Mouse (Mus musculus): ENCODE measurements around the gene Zbtb43. TPM values are rescaled to one million over a fixed set of nuclear protein-coding genes. Genes with fewer than 3 reads are reported as not detected.

Zbtb43 gene
- total RNA-seq (2014; rRNA removed) (37.4 and 39.6 TPM in 2 replicates), polyA plus RNA-seq (2015; fragmentation: Nextera tagmentation; extraction: Ambion mirVana) (19.8 and 21.2 TPM in 2 replicates)

- peaks cover 4% of the 10 kb centered on the region; the same call in 1 of the 2 replicates for H3K36me3 ChIP-seq (ENCODE audit: insufficient read depth, low read length)
- peak within 1 kb of the TSS; percentile 87 for H3K9ac ChIP-seq (replicated peaks; ENCODE audit: low read length, poor library complexity, severe bottlenecking)
- ATAC-seq (ENCODE audit: low FRiP score) (peak; percentile 94), DNase-seq (ENCODE audit: low spot score) (peak; percentile 96)
- H3K9me3 ChIP-seq (ENCODE audit: low read length), result no peaks in the 10 kb centered on the region
- 0 out of 2 replicates have a peak, but pooled peaks have one; percentile 7 for TF ChIP-seq CTCF (IDR thresholded peaks at IDR 0.05)
- peak within 1 kb of the TSS; percentile 68 for H3K27ac ChIP-seq (ENCODE audit: low read depth, low read length)
- H3K4me3 ChIP-seq (ENCODE audit: low read depth, low read length), result peak within 1 kb of the TSS; percentile 98
- peak within 1 kb of the TSS; percentile 83 for H3K4me2 ChIP-seq (ENCODE audit: low read depth, low read length, poor library complexity, severe bottlenecking)
- WGBS, result 5% methylated on average over 36 of the region's 36 CpGs
- peaks cover 12% of the 10 kb centered on the region; the same call in 1 of the 2 replicates for H3K4me1 ChIP-seq (ENCODE audit: insufficient read depth, low read length)
- no peaks in the 10 kb centered on the region for H3K27me3 ChIP-seq (ENCODE audit: insufficient read depth, low read length)
Measured at GRCm38 (mm10) chr2:33468466-33469097, at the start of gene Zbtb43. Zbtb43 (minus strand) TSS chr2:33468559.

GRCm38 (mm10) chr2:33515856-33516255 is 47.5 kb upstream of the Zbtb43 start:
- Histone ChIP-seq H3K4me1 (ENCODE audit: insufficient read depth, low read length) (no peaks in the 10 kb centered on the region), H3K36me3 (ENCODE audit: insufficient read depth, low read length) (no peaks in the 10 kb centered on the region), H3K27me3 (ENCODE audit: insufficient read depth, low read length) (no peaks in the 10 kb centered on the region), H3K4me3 (ENCODE audit: low read depth, low read length) (no peak overlapping the region), H3K9me3 (ENCODE audit: low read length) (no peaks in the 10 kb centered on the region), H3K9ac (replicated peaks; ENCODE audit: low read length, poor library complexity, severe bottlenecking) (no peak overlapping the region), H3K4me2 (ENCODE audit: low read depth, low read length, poor library complexity, severe bottlenecking) (no peak overlapping the region), H3K27ac (ENCODE audit: low read depth, low read length) (no peak overlapping the region)
- TF ChIP-seq CTCF (IDR thresholded peaks at IDR 0.05), result no peak
- DNase-seq (ENCODE audit: low spot score) (no peak), ATAC-seq (ENCODE audit: low FRiP score) (no peak)
- WGBS, result 46% methylated on average over 19 of the region's 19 CpGs

GRCm38 (mm10) chr2:33515431-33515830 is 47.1 kb upstream of the Zbtb43 start:
- Histone ChIP-seq H3K36me3 (ENCODE audit: insufficient read depth, low read length) (no peaks in the 10 kb centered on the region), H3K9me3 (ENCODE audit: low read length) (no peaks in the 10 kb centered on the region), H3K4me2 (ENCODE audit: low read depth, low read length, poor library complexity, severe bottlenecking) (no peak overlapping the region), H3K4me3 (ENCODE audit: low read depth, low read length) (no peak overlapping the region), H3K4me1 (ENCODE audit: insufficient read depth, low read length) (no peaks in the 10 kb centered on the region), H3K27ac (ENCODE audit: low read depth, low read length) (no peak overlapping the region), H3K27me3 (ENCODE audit: insufficient read depth, low read length) (no peaks in the 10 kb centered on the region), H3K9ac (replicated peaks; ENCODE audit: low read length, poor library complexity, severe bottlenecking) (no peak overlapping the region)
- ATAC-seq (ENCODE audit: low FRiP score) (no peak), DNase-seq (ENCODE audit: low spot score) (no peak)
- 92% methylated on average over 8 of the region's 8 CpGs for WGBS
- TF ChIP-seq CTCF (IDR thresholded peaks at IDR 0.05), result no peak

DNA sequence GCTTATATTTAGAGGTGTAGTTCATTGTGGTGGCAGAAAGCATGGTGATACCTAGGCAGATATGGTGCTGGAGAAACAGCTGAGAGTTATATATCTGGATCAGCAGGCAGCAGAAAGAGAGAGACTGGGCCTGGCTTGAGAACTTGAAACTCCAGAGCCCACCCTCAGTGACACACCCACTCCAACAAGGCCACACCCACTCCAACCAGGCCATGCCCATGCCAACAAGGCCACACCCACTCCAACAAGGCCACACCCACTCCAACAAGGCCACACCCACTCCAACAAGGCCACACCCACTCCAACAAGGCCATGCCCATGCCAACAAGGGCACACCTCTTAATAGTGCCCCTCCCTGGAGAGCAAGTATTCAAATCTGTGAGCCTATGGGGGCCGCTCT is 42.4 kb upstream of the Zbtb43 start:
- no peak overlapping the region for H3K27ac ChIP-seq (ENCODE audit: low read depth, low read length)
- no peaks in the 10 kb centered on the region for H3K27me3 ChIP-seq (ENCODE audit: insufficient read depth, low read length)
- no peak for DNase-seq (ENCODE audit: low spot score)
- H3K4me2 ChIP-seq (ENCODE audit: low read depth, low read length, poor library complexity, severe bottlenecking), result no peak overlapping the region
- H3K4me3 ChIP-seq (ENCODE audit: low read depth, low read length), result no peak overlapping the region
- no peak overlapping the region for H3K9ac ChIP-seq (replicated peaks; ENCODE audit: low read length, poor library complexity, severe bottlenecking)
- no peaks in the 10 kb centered on the region for H3K4me1 ChIP-seq (ENCODE audit: insufficient read depth, low read length)
- H3K36me3 ChIP-seq (ENCODE audit: insufficient read depth, low read length), result no peaks in the 10 kb centered on the region
- no peak for ATAC-seq (ENCODE audit: low FRiP score)
- no peak for TF ChIP-seq CTCF (IDR thresholded peaks at IDR 0.05)
- no peaks in the 10 kb centered on the region for H3K9me3 ChIP-seq (ENCODE audit: low read length)
- WGBS, result 100% methylated on average over 1 of the region's 1 CpGs

GRCm38 (mm10) chr2:33502602-33503001 is 34.2 kb upstream of the Zbtb43 start:
- H3K4me1 ChIP-seq (ENCODE audit: insufficient read depth, low read length), result no peaks in the 10 kb centered on the region
- no peak overlapping the region for H3K4me2 ChIP-seq (ENCODE audit: low read depth, low read length, poor library complexity, severe bottlenecking)
- H3K9ac ChIP-seq (replicated peaks; ENCODE audit: low read length, poor library complexity, severe bottlenecking), result no peak overlapping the region
- H3K4me3 ChIP-seq (ENCODE audit: low read depth, low read length), result no peak overlapping the region
- no peaks in the 10 kb centered on the region for H3K9me3 ChIP-seq (ENCODE audit: low read length)
- H3K36me3 ChIP-seq (ENCODE audit: insufficient read depth, low read length), result no peaks in the 10 kb centered on the region
- 54% methylated on average over 2 of the region's 2 CpGs for WGBS
- no peak for TF ChIP-seq CTCF (IDR thresholded peaks at IDR 0.05)
- no peaks in the 10 kb centered on the region for H3K27me3 ChIP-seq (ENCODE audit: insufficient read depth, low read length)
- H3K27ac ChIP-seq (ENCODE audit: low read depth, low read length), result no peak overlapping the region
- DNase-seq (ENCODE audit: low spot score) (no peak), ATAC-seq (ENCODE audit: low FRiP score) (no peak)

DNA sequence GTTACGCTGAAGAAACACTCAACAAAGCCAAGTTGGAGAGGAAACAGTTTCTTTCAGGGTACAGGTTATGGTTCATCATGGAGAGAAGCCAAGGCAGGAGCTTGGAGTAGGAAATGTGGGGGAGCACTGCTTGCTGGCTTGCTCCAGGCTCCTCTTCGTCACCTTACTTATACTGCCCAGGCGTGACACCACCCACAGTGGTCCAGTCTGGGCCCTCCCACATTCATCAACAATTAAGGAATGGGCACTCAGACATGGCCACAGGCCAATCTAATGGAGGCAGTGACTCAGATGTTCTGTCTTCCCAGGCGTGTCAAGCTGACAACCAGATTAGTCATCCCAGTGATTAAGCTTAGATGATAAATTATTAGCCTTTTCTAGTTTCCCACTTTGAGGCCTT is 29.9 kb upstream of the Zbtb43 start:
- ATAC-seq (ENCODE audit: low FRiP score), result no peak
- WGBS, result 80% methylated on average over 4 of the region's 4 CpGs

More for the DNA sequence above, 29.9 kb upstream of the Zbtb43 start:
- Histone ChIP-seq H3K4me1 (ENCODE audit: insufficient read depth, low read length) (no peaks in the 10 kb centered on the region), H3K9me3 (ENCODE audit: low read length) (no peaks in the 10 kb centered on the region), H3K36me3 (ENCODE audit: insufficient read depth, low read length) (no peaks in the 10 kb centered on the region), H3K27me3 (ENCODE audit: insufficient read depth, low read length) (no peaks in the 10 kb centered on the region), H3K27ac (ENCODE audit: low read depth, low read length) (no peak overlapping the region), H3K9ac (replicated peaks; ENCODE audit: low read length, poor library complexity, severe bottlenecking) (no peak overlapping the region), H3K4me3 (ENCODE audit: low read depth, low read length) (no peak overlapping the region), H3K4me2 (ENCODE audit: low read depth, low read length, poor library complexity, severe bottlenecking) (no peak overlapping the region)
- no peak for TF ChIP-seq CTCF (IDR thresholded peaks at IDR 0.05)
- no peak for DNase-seq (ENCODE audit: low spot score)

Data from midbrain, postnatal 0 days (tissue).